9 mouse cellular contexts compared by ENCODE assay signal in genomic region chr11:118133133-118133751, GRCm38 (mm10). TPM values are rescaled to one million over a fixed set of nuclear protein-coding genes. Genes with fewer than 3 reads are reported as not detected.
A peak's percentile ranks its signal among the peaks of the same experiment; 100 is the strongest.
DNase-seq lines count a peak whose midpoint lies in the region; ATAC-seq and TF ChIP-seq lines count a peak whose summit lies in the region.
"Had no signal": no experiment of that assay in that cellular context is flagged by ENCODE, and none has a peak within 500 bp of the region (broad histone marks: within the 10 kb centered on the region; RNA-seq: fewer than 3 reads in every experiment).

No protein-coding gene starts in this region.

- no peaks in the 10 kb centered on the region for H3K9me3 ChIP-seq in heart, embryonic 15.5 days (replicated peaks)
- no peaks in the 10 kb centered on the region for H3K9me3 ChIP-seq in embryonic facial prominence, embryonic 10.5 days
- no peaks in the 10 kb centered on the region for H3K9me3 ChIP-seq in intestine, postnatal 0 days (ENCODE audit: control insufficient read depth)

- H3K9ac ChIP-seq in heart, embryonic 15.5 days = no peak overlapping the region
- H3K9ac ChIP-seq in intestine, postnatal 0 days (ENCODE audit: low read depth, low read length) = no peak overlapping the region
- H3K9ac ChIP-seq: liver, embryonic 14.5 days had no signal

- H3K4me1 ChIP-seq in heart, embryonic 15.5 days (replicated peaks) = peaks cover 30% of the 10 kb centered on the region
- peaks cover 35% of the 10 kb centered on the region for H3K4me1 ChIP-seq in embryonic facial prominence, embryonic 10.5 days
- H3K4me1 ChIP-seq in intestine, postnatal 0 days (replicated peaks; ENCODE audit: control insufficient read depth, insufficient read depth, low read length) = no peaks in the 10 kb centered on the region

- H3ac ChIP-seq in C2C12 (ENCODE audit: control insufficient read depth, insufficient read length, low read depth) = no peak overlapping the region

- 49% methylated on average over 9 of the region's 9 CpGs for WGBS in heart, embryonic 15.5 days
- WGBS in embryonic facial prominence, embryonic 10.5 days = 64% methylated on average over 9 of the region's 9 CpGs
- 57% methylated on average over 9 of the region's 9 CpGs for WGBS in intestine, postnatal 0 days

- H3K27me3 ChIP-seq in heart, embryonic 15.5 days = no peaks in the 10 kb centered on the region
- no peaks in the 10 kb centered on the region for H3K27me3 ChIP-seq in C2C12 (ENCODE audit: control insufficient read depth, insufficient read depth, insufficient read length)
- no peaks in the 10 kb centered on the region for H3K27me3 ChIP-seq in embryonic facial prominence, embryonic 10.5 days (replicated peaks; ENCODE audit: low read depth, poor library complexity, severe bottlenecking)
- no peaks in the 10 kb centered on the region for H3K27me3 ChIP-seq in intestine, postnatal 0 days (replicated peaks; ENCODE audit: control insufficient read depth, insufficient read depth, low read length)

- intact Hi-C loops in heart, postnatal 36 days (cut with DNase I) = no loop called here

- no peak overlapping the region for H3K4me2 ChIP-seq in heart, embryonic 15.5 days
- no peak overlapping the region for H3K4me2 ChIP-seq in intestine, postnatal 0 days (replicated peaks; ENCODE audit: low read depth)

- ATAC-seq in heart, embryonic 15.5 days (replicated peaks; ENCODE audit: insufficient number of reproducible peaks, insufficient read depth, low FRiP score, low read depth) = 0 out of 2 replicates have a peak, but pooled peaks have one; percentile 2
- peak; percentile 12; the same call in 1 of the 2 replicates for ATAC-seq in intestine, postnatal 0 days
- ATAC-seq in CD4-positive, CD25-positive, alpha-beta regulatory T cell, adult 4 months = no peak

- peak overlapping the region; percentile 70 for H3K27ac ChIP-seq in heart, embryonic 15.5 days
- peak overlapping the region; percentile 41; the same call in 1 of the 2 replicates for H3K27ac ChIP-seq in embryonic facial prominence, embryonic 10.5 days (replicated peaks)
- H3K27ac ChIP-seq in intestine, postnatal 0 days (ENCODE audit: low read depth, low read length) = no peak overlapping the region
- H3K27ac ChIP-seq: liver, embryonic 14.5 days had no signal

- no peaks in the 10 kb centered on the region for H3K79me3 ChIP-seq in C2C12 (ENCODE audit: low read depth)

- DNase-seq in heart, postnatal 36 days = no peak
- DNase-seq in embryonic facial prominence, embryonic 10.5 days (ENCODE audit: low spot score) = no peak
- no peak for DNase-seq in thymus, adult 18-20 months
- DNase-seq in gastrocnemius, postnatal 25 days = no peak

- TF ChIP-seq CTCF in C2C12 (IDR thresholded peaks at IDR 0.05; ENCODE audit: control insufficient read depth, insufficient read depth, insufficient read length) = no peak
- no peak for TF ChIP-seq CTCF in intestine, postnatal 0 days (IDR thresholded peaks at IDR 0.05; ENCODE audit: low read depth)

- H3K4me3 ChIP-seq in heart, embryonic 15.5 days = no peak overlapping the region
- H3K4me3 ChIP-seq in C2C12 (ENCODE audit: insufficient read depth, poor library complexity, severe bottlenecking) = no peak overlapping the region
- H3K4me3 ChIP-seq in embryonic facial prominence, embryonic 10.5 days = no peak overlapping the region
- no peak overlapping the region for H3K4me3 ChIP-seq in intestine, postnatal 0 days (ENCODE audit: low read depth, low read length)

- no peaks in the 10 kb centered on the region for H3K36me3 ChIP-seq in heart, embryonic 15.5 days
- H3K36me3 ChIP-seq in C2C12 (ENCODE audit: control insufficient read depth, insufficient read depth) = no peaks in the 10 kb centered on the region
- no peaks in the 10 kb centered on the region for H3K36me3 ChIP-seq in embryonic facial prominence, embryonic 10.5 days (replicated peaks)
- no peaks in the 10 kb centered on the region for H3K36me3 ChIP-seq in intestine, postnatal 0 days (ENCODE audit: control insufficient read depth, insufficient read depth)

- no peaks in the 10 kb centered on the region for H3K79me2 ChIP-seq in C2C12 (ENCODE audit: control insufficient read depth, insufficient read depth)

TF ChIP-seq in C2C12, 6 proteins besides CTCF, POLR2A, EP300 and RAD21:
- peak; percentile 54 for TF ChIP-seq USF1 (IDR thresholded peaks at IDR 0.05; ENCODE audit: low read depth)
- TF ChIP-seq CEBPB (IDR thresholded peaks at IDR 0.05; ENCODE audit: low read depth) = no peak

RNA-seq across cellular contexts. Expression of gene Dnah17, which starts 2.8 kb away (rescaled TPM):
- 0.06 and 0.15 TPM in 2 replicates for polyA plus RNA-seq in heart, embryonic 15.5 days (2015; fragmentation: Nextera tagmentation; extraction: Ambion mirVana)
- under 1 TPM; 0.06 to 0.14 TPM for total RNA-seq in heart, postnatal 36 days (2021)
- polyA plus RNA-seq in C2C12 (2012; fragmentation: generic; extraction: Trizol) = 0.13 TPM
- 0.17 and 0.19 TPM in 2 replicates for polyA plus RNA-seq in embryonic facial prominence, embryonic 10.5 days (2016; fragmentation: Nextera tagmentation; extraction: Ambion mirVana)
- polyA plus RNA-seq in intestine, postnatal 0 days (2015; fragmentation: Nextera tagmentation; extraction: Ambion mirVana) = 0.03 and 0.05 TPM in 2 replicates
- under 1 TPM; 0.55 to 0.67 TPM for polyA plus RNA-seq in CD4-positive, CD25-positive, alpha-beta regulatory T cell, adult 4 months (2017; shearing (Covaris generic))
- total RNA-seq in gastrocnemius, postnatal 25 days (2021) = under 1 TPM; 0.03 to 0.11 TPM
